24 mouse cellular contexts compared by ENCODE assay signal in genomic region chr11:46122875-46123274, GRCm38 (mm10). TPM values are rescaled to one million over a fixed set of nuclear protein-coding genes. Genes with fewer than 3 reads are reported as not detected.
DNase-seq lines count a peak whose midpoint lies in the region; ATAC-seq and TF ChIP-seq lines count a peak whose summit lies in the region.
"Had no signal": no experiment of that assay in that cellular context is flagged by ENCODE, and none has a peak within 500 bp of the region (broad histone marks: within the 10 kb centered on the region; RNA-seq: fewer than 3 reads in every experiment).

No protein-coding gene starts in this region.

- H3K27me3 ChIP-seq in heart, postnatal 0 days (ENCODE audit: control insufficient read depth, insufficient read depth, low read length): no peaks in the 10 kb centered on the region
- no peaks in the 10 kb centered on the region for H3K27me3 ChIP-seq in heart, embryonic 10.5 days (ENCODE audit: insufficient read depth, poor library complexity, severe bottlenecking)
- no peaks in the 10 kb centered on the region for H3K27me3 ChIP-seq in lung, postnatal 0 days (replicated peaks; ENCODE audit: insufficient read depth, low read length)
- H3K27me3 ChIP-seq: embryonic facial prominence, embryonic 12.5 days; intestine, embryonic 15.5 days; midbrain, embryonic 15.5 days; neural tube, embryonic 13.5 days; stomach, embryonic 15.5 days had no signal

- TF ChIP-seq EP300 in heart, postnatal 0 days (IDR thresholded peaks at IDR 0.05; ENCODE audit: low read depth): no peak
- TF ChIP-seq EP300 in lung, postnatal 0 days (IDR thresholded peaks at IDR 0.05): no peak

- no peak overlapping the region for H3K4me2 ChIP-seq in heart, postnatal 0 days (ENCODE audit: low read depth, low read length)
- no peak overlapping the region for H3K4me2 ChIP-seq in lung, postnatal 0 days (replicated peaks; ENCODE audit: low read depth, low read length)
- H3K4me2 ChIP-seq: embryonic facial prominence, embryonic 12.5 days; intestine, embryonic 15.5 days; midbrain, embryonic 15.5 days; neural tube, embryonic 13.5 days; stomach, embryonic 15.5 days had no signal

- peak; percentile 96 for DNase-seq in heart, adult 11 months
- DNase-seq in heart, postnatal 14 days: no peak
- no peak for DNase-seq in heart, postnatal 0 days (ENCODE audit: low spot score)
- DNase-seq in heart, embryonic 10.5 days (ENCODE audit: low spot score): no peak
- no peak for DNase-seq in lung, postnatal 0 days (ENCODE audit: low spot score)
- no peak for DNase-seq in lung, postnatal 14 days
- DNase-seq in left cerebral cortex, adult 11 months (ENCODE audit: low spot score): no peak
- DNase-seq in embryo, embryonic 10 days (ENCODE audit: low spot score): no peak
- DNase-seq: adrenal gland, postnatal 36 days; cerebellum, adult 11-12 months; cerebellum, postnatal 10 days; forebrain, postnatal 0 days; lung, adult 2 months; thymus, postnatal 25 days had no signal

- H3K4me1 ChIP-seq in heart, postnatal 0 days (ENCODE audit: control insufficient read depth, insufficient read depth): peaks cover 5% of the 10 kb centered on the region; the same call in 1 of the 2 replicates
- H3K4me1 ChIP-seq in heart, embryonic 10.5 days: peaks cover 9% of the 10 kb centered on the region
- H3K4me1 ChIP-seq in lung, postnatal 0 days (ENCODE audit: insufficient read depth, low read depth, low read length): no peaks in the 10 kb centered on the region; the same call in 1 of the 2 replicates
- H3K4me1 ChIP-seq: intestine, embryonic 15.5 days; midbrain, embryonic 15.5 days; neural tube, embryonic 13.5 days; stomach, embryonic 15.5 days had no signal

- intact Hi-C loops in heart, postnatal 14 days (cut with DNase I): loop anchor here (10.0 kb wide), 1 partner anchor 168 kb away; the partner anchor contains the start of gene Thg1l

- no peak overlapping the region for H3K9ac ChIP-seq in heart, postnatal 0 days (replicated peaks; ENCODE audit: low read depth, low read length)
- no peak overlapping the region for H3K9ac ChIP-seq in lung, postnatal 0 days (replicated peaks; ENCODE audit: low read depth)
- H3K9ac ChIP-seq: embryonic facial prominence, embryonic 12.5 days; forebrain, postnatal 0 days; intestine, embryonic 15.5 days; midbrain, embryonic 15.5 days; neural tube, embryonic 13.5 days; stomach, embryonic 15.5 days had no signal

- H3K27ac ChIP-seq in heart, postnatal 0 days (ENCODE audit: low read depth): peak overlapping the region; percentile 12; the same call in 1 of the 2 replicates
- no peak overlapping the region for H3K27ac ChIP-seq in heart, embryonic 10.5 days
- peak overlapping the region; percentile 17; the same call in 1 of the 2 replicates for H3K27ac ChIP-seq in lung, postnatal 0 days (ENCODE audit: low read length)
- H3K27ac ChIP-seq: embryonic facial prominence, embryonic 12.5 days; hindbrain, embryonic 10.5 days; intestine, embryonic 15.5 days; limb, embryonic 10.5 days; midbrain, embryonic 15.5 days; neural tube, embryonic 13.5 days; stomach, embryonic 15.5 days had no signal

- TF ChIP-seq CTCF in heart, postnatal 0 days (IDR thresholded peaks at IDR 0.05; ENCODE audit: low read depth): no peak
- no peak for TF ChIP-seq CTCF in lung, postnatal 0 days (IDR thresholded peaks at IDR 0.05)

- no peak overlapping the region for H3K4me3 ChIP-seq in heart, postnatal 0 days (ENCODE audit: low read depth, low read length)
- H3K4me3 ChIP-seq in heart, embryonic 10.5 days: no peak overlapping the region
- H3K4me3 ChIP-seq in lung, postnatal 0 days (ENCODE audit: low read depth, low read length): no peak overlapping the region
- H3K4me3 ChIP-seq: embryonic facial prominence, embryonic 12.5 days; hindbrain, embryonic 10.5 days; intestine, embryonic 15.5 days; limb, embryonic 10.5 days; midbrain, embryonic 15.5 days; neural tube, embryonic 13.5 days; stomach, embryonic 15.5 days had no signal

- peaks cover 92% of the 10 kb centered on the region for H3K36me3 ChIP-seq in heart, postnatal 0 days (replicated peaks; ENCODE audit: control insufficient read depth, insufficient read depth, low read length)
- H3K36me3 ChIP-seq in heart, embryonic 10.5 days: peaks cover 80% of the 10 kb centered on the region
- H3K36me3 ChIP-seq in lung, postnatal 0 days (ENCODE audit: insufficient read depth, low read length): no peaks in the 10 kb centered on the region; the same call in 1 of the 2 replicates
- H3K36me3 ChIP-seq: midbrain, embryonic 15.5 days had no signal

- WGBS in heart, postnatal 0 days: 70% methylated on average over 4 of the region's 4 CpGs
- WGBS in heart, embryonic 10.5 days: 87% methylated on average over 4 of the region's 4 CpGs
- WGBS in lung, postnatal 0 days: 71% methylated on average over 4 of the region's 4 CpGs

- H3K9me3 ChIP-seq in heart, postnatal 0 days (replicated peaks; ENCODE audit: control insufficient read depth, low read length): no peaks in the 10 kb centered on the region
- no peaks in the 10 kb centered on the region for H3K9me3 ChIP-seq in heart, embryonic 10.5 days
- H3K9me3 ChIP-seq in lung, postnatal 0 days (ENCODE audit: low read length): no peaks in the 10 kb centered on the region
- H3K9me3 ChIP-seq: embryonic facial prominence, embryonic 12.5 days; hindbrain, embryonic 10.5 days; intestine, embryonic 15.5 days; limb, embryonic 10.5 days; midbrain, embryonic 15.5 days; neural tube, embryonic 13.5 days; stomach, embryonic 15.5 days had no signal

- no peak for ATAC-seq in heart, postnatal 0 days (ENCODE audit: insufficient read depth, low read depth)
- ATAC-seq in lung, postnatal 0 days: no peak
- ATAC-seq: CD4-positive, CD25-positive, alpha-beta regulatory T cell, adult 4 months; forebrain, postnatal 0 days; hindbrain, embryonic 16.5 days; intestine, embryonic 15.5 days; midbrain, embryonic 15.5 days had no signal

RNA-seq across cellular contexts. Expression of gene Nipal4, which starts 43.4 kb away (rescaled TPM):
- total RNA-seq in heart, postnatal 14 days (2021): under 1 TPM; 0.07 to 0.24 TPM
- total RNA-seq in heart, postnatal 0 days (2014; rRNA removed; ENCODE audit: low replicate concordance): 3.0 and 10.9 TPM in 2 replicates
- 2.1 and 2.5 TPM in 2 replicates for polyA plus RNA-seq in heart, postnatal 0 days (2015; fragmentation: Nextera tagmentation; extraction: Ambion mirVana)
- 7.8 and 15.7 TPM in 2 replicates for polyA plus RNA-seq in heart, embryonic 10.5 days (2016; fragmentation: Nextera tagmentation; extraction: Ambion mirVana)
- polyA plus RNA-seq in lung, postnatal 0 days (2015; fragmentation: Nextera tagmentation; extraction: Ambion mirVana): 0.35 and 0.41 TPM in 2 replicates
- total RNA-seq: adrenal gland, postnatal 36 days; liver, adult 2 months had no signal
- polyA plus RNA-seq: liver, adult 2 months had no signal
